Mouse (Mus musculus) ES-E14 (cell line): ENCODE data around the gene Slc1a2.

Source experiments
- MAFK ChIP-seq: IDR thresholded peaks from 2 replicates; pipeline ENCODE4 v1.6.1; 2014; ENCODE audit warnings: mild to moderate bottlenecking, low read depth, low read length, inconsistent platforms; ENCODE audit not compliant: insufficient read depth
- ZC3H11A ChIP-seq: IDR thresholded peaks from 2 replicates; pipeline ENCODE4 v1.6.1; 2012; ENCODE audit warnings: low read depth, mild to moderate bottlenecking, inconsistent platforms, low read length, borderline replicate concordance
- ZNF384 ChIP-seq: IDR thresholded peaks from 2 replicates; pipeline ENCODE4 v1.6.1; 2012; ENCODE audit warnings: low read depth, low read length, inconsistent platforms

DNA sequence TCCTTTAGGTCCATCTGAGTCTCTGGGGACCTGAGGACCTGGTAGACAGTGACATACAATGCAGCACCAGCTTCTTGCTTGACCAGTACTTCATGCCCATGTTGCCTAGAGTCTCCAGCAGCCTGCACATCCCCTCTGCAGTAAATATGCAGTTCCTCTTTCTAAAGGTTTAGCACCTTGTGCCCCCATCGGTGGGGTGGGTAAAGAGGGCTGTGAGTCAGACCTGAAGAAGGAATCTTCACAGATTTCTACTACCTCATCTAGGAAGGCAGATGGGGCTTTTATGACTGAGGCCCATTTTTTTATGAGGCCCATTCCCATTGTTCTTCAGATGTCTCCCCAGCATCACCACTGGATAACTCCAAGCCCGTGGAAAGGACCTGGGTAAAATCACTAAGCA, 91.5 kb downstream of the Slc1a2 start:
- no peak for TF ChIP-seq ZNF384
- no peak for TF ChIP-seq MAFK
- TF ChIP-seq ZC3H11A = no peak
